Mouse (Mus musculus) thymus, adult 2 months (tissue): Measurements from ENCODE around the gene Ribc2.

ENCODE experiments used
- CTCF ChIP-seq: fragments of 200-500 bp; IDR thresholded peaks from 2 replicates; pipeline ENCODE4 v1.5.1; 2012; ENCODE audit warnings: mild to moderate bottlenecking, control low read depth, low read length, moderate library complexity, borderline replicate concordance; ENCODE audit not compliant: control insufficient read depth, poor library complexity, insufficient read depth; ENCODE audit errors: extremely low read depth
- POLR2A ChIP-seq: fragments of 200-500 bp; IDR thresholded peaks from 2 replicates; pipeline ENCODE4 v1.6.1; 2012; ENCODE audit warnings: mild to moderate bottlenecking, low read length, control low read depth, moderate library complexity; ENCODE audit not compliant: control insufficient read depth, poor library complexity, insufficient read depth; ENCODE audit errors: extremely low read depth

DNA sequence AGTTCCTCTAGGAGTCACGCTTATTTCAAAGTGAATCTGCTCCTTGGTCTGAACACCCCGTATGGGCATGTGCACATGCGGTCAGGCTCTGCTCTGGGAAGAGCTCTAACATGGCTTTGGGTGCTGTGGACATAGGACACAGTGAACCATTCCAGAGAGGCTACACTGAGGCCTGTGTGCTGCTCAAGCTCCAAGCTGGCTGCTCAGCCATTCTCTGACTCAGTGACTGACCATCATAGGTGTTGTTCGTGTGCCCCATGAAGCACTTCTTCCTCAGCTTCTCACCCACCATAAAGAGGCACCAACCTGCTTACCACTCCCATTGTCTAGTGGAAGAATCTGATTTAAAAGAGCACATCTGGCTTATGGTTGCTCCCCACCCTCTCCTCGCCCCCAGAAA is 12.4 kb downstream of the Ribc2 start:
- no peak for TF ChIP-seq POLR2A
- no peak for TF ChIP-seq CTCF
